Mouse (Mus musculus) C2C12 (cell line): ENCODE measurements around the gene Rfc2. TPM values are rescaled to one million over a fixed set of nuclear protein-coding genes. Genes with fewer than 3 reads are reported as not detected.

Experiments
- H3K27me3 ChIP-seq: one replicate; pipeline ENCODE4 v1.6.1; 2011; ENCODE audit not compliant: control insufficient read depth, insufficient read depth, insufficient read length
- H3K36me3 ChIP-seq: one replicate; pipeline ENCODE4 v1.6.1; 2011; ENCODE audit not compliant: control insufficient read depth, insufficient read depth
- H3K4me3 ChIP-seq: one replicate; pipeline ENCODE4 v1.5.1; 2011; ENCODE audit warnings: mild to moderate bottlenecking, control low read depth; ENCODE audit not compliant: poor library complexity, insufficient read depth, severe bottlenecking
- H3K79me2 ChIP-seq: one replicate; pipeline ENCODE4 v1.6.1; 2011; ENCODE audit not compliant: control insufficient read depth, insufficient read depth
- H3K79me3 ChIP-seq: one replicate; pipeline ENCODE4 v1.6.1; 2011; ENCODE audit warnings: low read depth, control low read depth
- H3ac ChIP-seq: one replicate; pipeline ENCODE3; 2011; ENCODE audit warnings: low read depth; ENCODE audit not compliant: control insufficient read depth, insufficient read length
- CEBPB ChIP-seq: IDR thresholded peaks from one replicate; pipeline ENCODE4 v1.6.1; 2011; ENCODE audit warnings: low read depth, mild to moderate bottlenecking, control low read depth, moderate library complexity
- CTCF ChIP-seq: IDR thresholded peaks from one replicate; pipeline ENCODE4 v1.5.1; 2011; ENCODE audit not compliant: control insufficient read depth, insufficient read depth, insufficient read length
- FOSL1 ChIP-seq: IDR thresholded peaks from one replicate; pipeline ENCODE4 v1.8.0; 2011; ENCODE audit warnings: mild to moderate bottlenecking, low read length; ENCODE audit not compliant: poor library complexity, insufficient read depth, severe bottlenecking
- MAX ChIP-seq: IDR thresholded peaks from one replicate; pipeline ENCODE4 v1.6.1; 2011; ENCODE audit warnings: mild to moderate bottlenecking, control low read depth
- MYOD1 ChIP-seq: IDR thresholded peaks from one replicate; pipeline ENCODE4 v1.6.1; 2011; ENCODE audit warnings: low read depth; ENCODE audit not compliant: control insufficient read depth, insufficient read length
- MYOG ChIP-seq: IDR thresholded peaks from one replicate; pipeline ENCODE4 v1.6.1; 2011; ENCODE audit not compliant: control insufficient read depth, insufficient read length; ENCODE audit errors: extremely low read depth
- USF1 ChIP-seq: IDR thresholded peaks from one replicate; pipeline ENCODE4 v1.6.1; 2011; ENCODE audit warnings: low read depth, mild to moderate bottlenecking, control low read depth, moderate library complexity
- polyA plus RNA-seq: library from polyadenylated mRNA; unstranded; fragments of >200 nt; fragmentation: generic; extraction: Trizol; gene quantifications from one replicate; pipeline ENCODE4 v1.2.1, GENCODE M21; 2012; ENCODE audit warnings: missing spikeins

The Rfc2 gene
- polyA plus RNA-seq, 1 experiment: 140 TPM

DNA sequence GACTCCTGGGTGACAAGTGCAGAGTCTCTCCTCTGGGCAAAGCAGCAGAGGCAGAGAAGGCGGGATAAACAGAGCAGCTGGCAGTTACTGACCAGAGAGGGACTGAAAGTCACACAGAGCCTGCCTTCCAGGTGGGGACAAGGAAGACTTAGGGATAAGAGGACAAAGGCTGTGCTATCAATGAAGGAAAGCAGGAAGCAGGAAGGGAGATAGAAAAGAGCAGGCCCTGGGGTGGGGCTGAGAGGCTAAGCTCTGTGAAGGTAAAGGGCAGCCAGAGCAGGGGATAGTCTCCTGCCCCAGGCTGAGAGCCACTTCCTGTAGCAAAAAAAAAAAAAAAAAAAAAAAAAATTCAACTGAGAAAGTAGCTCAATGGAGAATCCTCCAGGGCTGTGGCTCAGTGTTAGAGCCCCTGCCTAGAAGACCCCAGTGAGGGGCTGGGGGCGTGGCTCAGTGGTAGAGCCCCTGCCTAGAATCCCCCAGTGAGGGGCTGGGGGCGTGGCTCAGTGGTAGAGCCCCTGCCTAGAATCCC is 31.5 kb upstream of the Rfc2 start:
- Histone ChIP-seq H3K27me3 (no peaks in the 10 kb centered on the region), H3ac (no peak overlapping the region), H3K4me3 (no peak overlapping the region), H3K79me3 (peaks cover 28% of the 10 kb centered on the region), H3K36me3 (no peaks in the 10 kb centered on the region), H3K79me2 (peaks cover 68% of the 10 kb centered on the region)
- no peak for TF ChIP-seq MYOG
- no peak for TF ChIP-seq MYOD1
- no peak for TF ChIP-seq CTCF
- no peak for TF ChIP-seq USF1
- no peak for TF ChIP-seq FOSL1
- no peak for TF ChIP-seq MAX
- TF ChIP-seq CEBPB: no peak

DNA sequence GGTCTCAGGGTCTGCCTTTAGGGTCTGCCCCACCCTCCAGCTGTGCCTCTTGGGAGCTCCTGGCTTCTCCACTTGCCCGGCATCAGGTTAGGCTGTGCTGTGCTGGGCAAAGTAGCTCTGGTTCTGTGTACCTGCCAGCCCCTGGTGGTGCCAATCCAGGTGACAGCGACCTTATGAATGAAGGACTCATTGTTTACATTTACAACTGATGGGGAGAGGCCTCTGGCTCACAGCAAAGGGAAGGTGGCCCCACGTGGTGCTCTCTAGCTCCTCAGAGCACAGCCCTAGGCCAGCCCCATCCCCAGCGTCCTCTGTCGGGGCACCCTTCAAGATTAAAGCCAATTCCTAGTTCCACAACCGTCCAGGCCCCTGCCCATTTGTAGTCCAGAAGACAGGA is 30.3 kb upstream of the Rfc2 start:
- Histone ChIP-seq H3ac (peak overlapping the region; percentile 85), H3K36me3 (no peaks in the 10 kb centered on the region), H3K27me3 (no peaks in the 10 kb centered on the region), H3K79me3 (peaks cover 25% of the 10 kb centered on the region), H3K4me3 (peak overlapping the region; percentile 66), H3K79me2 (peaks cover 58% of the 10 kb centered on the region)
- TF ChIP-seq MAX (no peak), USF1 (no peak), CEBPB (no peak), FOSL1 (no peak), MYOG (no peak), CTCF (no peak), MYOD1 (no peak)

DNA sequence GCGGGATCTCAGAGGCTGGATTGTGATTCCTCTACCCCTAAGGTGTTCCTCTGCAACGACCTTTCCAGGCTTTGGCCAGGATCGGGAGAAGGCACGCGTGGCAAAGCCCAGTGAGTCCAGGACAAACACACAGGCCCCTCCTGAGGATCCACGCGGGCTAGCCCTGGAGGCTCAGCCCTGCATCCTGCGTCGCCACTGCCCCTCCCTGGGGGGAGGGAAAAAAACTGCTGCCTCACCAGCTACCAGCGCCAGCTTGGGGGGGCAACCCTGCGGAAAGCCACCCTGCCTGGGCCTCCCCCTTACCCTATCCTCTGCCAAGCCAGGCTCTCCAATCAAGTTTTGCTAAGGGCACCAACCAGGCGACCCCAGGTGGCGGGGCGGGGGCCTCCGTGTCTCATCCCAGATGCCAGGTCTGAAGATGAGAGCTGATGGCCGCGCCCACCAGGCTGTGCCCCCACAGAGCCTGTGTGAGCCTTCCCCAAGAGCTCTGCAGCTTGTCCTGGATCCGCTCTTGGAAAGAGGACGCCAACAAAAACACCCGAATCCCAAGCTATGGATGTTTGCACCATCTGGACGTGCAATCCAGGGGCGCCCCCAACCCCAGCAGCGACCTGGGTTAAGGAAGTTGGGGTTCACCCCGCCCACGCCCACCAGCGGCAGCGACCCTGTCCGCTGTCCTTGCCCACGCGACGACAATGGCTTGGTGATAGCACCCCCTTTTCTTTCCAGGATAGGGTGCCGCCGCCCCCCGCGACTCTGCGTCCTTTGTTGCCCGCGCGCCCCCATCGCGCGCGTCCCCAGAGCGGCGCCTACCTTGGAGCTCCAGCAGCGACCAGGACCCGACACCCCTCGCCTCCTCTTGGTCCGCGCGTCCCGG is 29.7 kb upstream of the Rfc2 start:
- TF ChIP-seq CTCF (no peak), CEBPB (no peak), MYOG (no peak), USF1 (no peak), MAX (no peak), FOSL1 (no peak), MYOD1 (no peak)
- Histone ChIP-seq H3K27me3 (no peaks in the 10 kb centered on the region), H3K79me3 (peaks cover 20% of the 10 kb centered on the region), H3ac (peak overlapping the region; percentile 85), H3K36me3 (no peaks in the 10 kb centered on the region), H3K79me2 (peaks cover 52% of the 10 kb centered on the region), H3K4me3 (peak overlapping the region; percentile 66)

DNA sequence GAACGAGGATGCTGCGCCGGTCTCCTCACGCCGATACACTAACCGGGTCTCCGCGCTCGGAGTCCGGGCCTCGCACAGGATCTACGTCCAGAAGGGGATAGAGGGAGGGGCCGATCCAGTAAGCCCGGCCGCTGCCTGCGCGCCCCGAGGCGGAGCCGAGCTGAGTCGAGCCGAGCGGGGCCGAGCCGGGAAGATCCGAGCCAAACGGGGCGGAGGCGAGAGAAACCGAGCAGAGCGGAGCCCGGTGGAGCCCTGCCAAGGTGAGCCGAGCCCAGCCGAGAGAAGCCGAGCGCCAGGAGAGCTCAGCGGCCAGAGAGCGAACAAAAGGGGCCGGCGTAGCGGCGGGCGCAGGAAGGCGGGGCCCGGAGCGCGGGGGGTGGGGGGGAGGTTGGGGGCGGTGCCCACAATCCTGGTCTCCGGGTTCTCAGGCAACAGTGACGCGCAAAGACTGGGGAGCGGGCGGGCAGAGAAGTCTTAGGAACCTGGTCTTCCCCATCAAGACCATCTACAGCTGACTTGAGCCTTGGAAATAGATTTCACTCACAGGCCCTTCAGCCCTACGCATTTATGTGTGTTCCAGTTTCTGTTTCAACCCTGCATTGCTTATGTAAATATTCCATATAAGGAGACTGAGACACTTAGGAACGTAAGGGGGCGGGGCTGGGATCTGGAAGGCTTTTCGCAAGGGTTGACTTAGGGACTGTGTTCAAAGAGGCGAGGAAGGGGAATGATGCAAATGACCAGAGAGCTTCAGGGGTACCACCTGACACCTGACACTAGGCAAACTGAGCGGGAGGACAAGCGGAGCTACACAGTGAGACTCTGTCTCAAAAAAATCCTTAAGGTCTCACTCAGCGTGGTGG is 28.8 kb upstream of the Rfc2 start, which contains the start of gene Clip2:
Clip2 (minus strand) TSS at position 325 of the 863 bp plus-strand sequence.
- peaks cover 43% of the 10 kb centered on the region for H3K79me2 ChIP-seq
- peaks cover 16% of the 10 kb centered on the region for H3K79me3 ChIP-seq
- no peaks in the 10 kb centered on the region for H3K27me3 ChIP-seq
- H3K36me3 ChIP-seq: no peaks in the 10 kb centered on the region
- peak within 1 kb of the TSS; percentile 85 for H3ac ChIP-seq
- TF ChIP-seq USF1 (no peak), MAX (no peak), MYOG (no peak), CTCF (no peak), CEBPB (no peak), MYOD1 (no peak), FOSL1 (no peak)
- H3K4me3 ChIP-seq: peak within 1 kb of the TSS; percentile 66

DNA sequence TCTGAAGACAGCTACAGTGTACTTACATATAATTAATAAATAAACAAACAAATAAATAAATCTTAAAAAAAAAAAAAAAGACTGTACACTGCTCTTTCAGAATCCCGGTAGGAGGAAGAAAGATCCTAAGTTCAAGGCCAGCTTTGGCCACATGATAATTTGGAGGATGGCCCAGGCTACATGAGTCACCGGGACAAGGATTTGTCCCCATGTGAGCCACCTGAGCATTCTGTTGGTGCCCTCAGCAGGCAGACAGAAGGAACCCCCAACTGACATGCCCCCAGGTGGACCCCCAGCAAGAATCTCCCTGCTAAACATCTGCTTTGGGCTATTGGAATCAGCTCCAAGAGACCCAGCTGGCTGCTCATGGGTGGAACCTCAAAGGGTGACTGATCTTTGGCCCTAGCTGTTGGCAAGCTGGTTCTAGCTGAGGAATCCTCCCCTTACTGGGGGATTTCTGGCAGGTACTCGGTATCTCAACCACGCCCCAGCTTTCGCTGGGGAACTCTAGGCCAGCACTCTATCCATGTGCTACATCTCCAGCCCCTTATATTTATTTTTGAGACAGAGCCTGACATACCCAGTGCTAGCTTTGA is 27.1 kb upstream of the Rfc2 start:
- Histone ChIP-seq H3K27me3 (no peaks in the 10 kb centered on the region), H3K4me3 (no peak overlapping the region), H3K79me2 (peaks cover 26% of the 10 kb centered on the region), H3K79me3 (peaks cover 12% of the 10 kb centered on the region), H3K36me3 (no peaks in the 10 kb centered on the region), H3ac (no peak overlapping the region)
- TF ChIP-seq MYOD1 (no peak), CTCF (no peak), MAX (no peak), USF1 (no peak), CEBPB (no peak), MYOG (no peak), FOSL1 (no peak)
